Mouse (Mus musculus): ENCODE data around the gene Gramd1b.

Gene Gramd1b

DNA sequence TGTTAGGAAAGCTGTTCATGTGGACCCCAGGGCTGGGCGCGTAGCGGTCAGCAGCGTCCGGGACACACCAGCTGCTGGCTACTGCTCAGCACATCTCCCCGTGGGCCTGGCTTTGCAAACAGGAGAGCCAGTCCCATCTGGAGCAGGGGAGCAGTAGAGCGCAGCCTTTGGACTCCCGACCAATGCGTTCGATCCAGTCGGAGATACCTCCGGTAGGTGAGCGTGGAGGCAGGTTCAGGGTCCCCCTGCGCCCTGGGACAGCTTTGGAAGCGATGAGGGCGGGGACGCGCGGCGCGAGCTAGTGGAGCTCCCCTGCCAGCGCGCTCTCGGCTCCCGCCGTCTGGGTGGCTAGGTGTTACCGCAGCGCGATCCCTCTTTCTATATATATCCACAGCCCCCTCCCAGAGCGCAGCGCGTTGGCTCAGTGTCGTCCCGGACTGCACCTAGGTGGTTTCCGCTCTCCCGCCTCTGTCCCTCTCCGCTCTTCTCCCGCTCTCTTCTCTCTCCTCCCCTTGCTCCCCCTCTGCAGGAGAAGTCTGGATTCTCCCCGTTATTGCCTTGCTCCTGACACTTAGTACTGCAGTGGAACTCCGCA, at the start of gene Gramd1b:
Gene Gramd1b, minus strand, starts transcription at position 357 of the 595 bp plus-strand sequence.
- peak; percentile 21 for DNase-seq (ENCODE audit: low spot score)

DNA sequence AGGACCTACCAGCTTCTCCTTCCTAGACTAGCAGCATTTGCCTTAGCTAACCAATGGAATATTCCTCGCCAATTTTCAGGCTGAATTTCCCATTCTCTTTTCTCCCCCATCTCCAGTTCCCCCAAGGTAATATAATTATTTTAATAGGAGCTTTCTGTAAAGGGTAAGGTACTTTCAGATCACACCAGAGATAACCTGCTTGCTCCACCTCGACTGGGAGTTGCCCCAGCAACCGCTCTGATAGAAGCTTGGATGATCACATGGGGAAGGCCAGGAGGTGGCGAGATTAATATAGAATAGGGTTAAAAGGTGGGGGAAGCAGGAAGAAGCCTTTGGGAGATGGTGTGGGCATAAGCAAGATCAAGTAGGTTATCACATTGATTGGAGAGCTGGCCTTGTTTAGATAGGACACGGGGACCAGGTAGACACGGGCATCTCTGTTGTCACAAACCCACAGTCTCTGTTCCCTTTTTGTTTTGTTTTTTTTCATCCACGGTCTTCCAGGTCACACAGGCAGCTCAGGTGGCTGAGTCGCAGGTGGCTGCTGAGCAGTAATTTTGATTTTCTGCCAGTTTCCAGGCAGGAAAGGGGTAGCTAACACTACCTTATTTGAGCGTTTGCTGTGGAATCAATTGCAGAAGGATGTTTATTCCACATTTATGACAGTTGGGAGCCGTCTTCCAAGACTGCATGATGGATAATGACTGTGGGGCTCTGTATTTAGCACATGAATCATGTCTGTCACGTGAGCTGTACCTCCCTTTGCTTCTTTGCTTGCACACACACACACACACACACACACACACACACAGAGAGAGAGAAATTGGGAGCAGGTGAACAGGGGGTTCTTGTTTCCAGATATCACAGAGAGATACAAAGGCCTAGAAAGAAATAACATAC, 47.8 kb upstream of the Gramd1b start:
- no peak for DNase-seq (ENCODE audit: low spot score)

DNA sequence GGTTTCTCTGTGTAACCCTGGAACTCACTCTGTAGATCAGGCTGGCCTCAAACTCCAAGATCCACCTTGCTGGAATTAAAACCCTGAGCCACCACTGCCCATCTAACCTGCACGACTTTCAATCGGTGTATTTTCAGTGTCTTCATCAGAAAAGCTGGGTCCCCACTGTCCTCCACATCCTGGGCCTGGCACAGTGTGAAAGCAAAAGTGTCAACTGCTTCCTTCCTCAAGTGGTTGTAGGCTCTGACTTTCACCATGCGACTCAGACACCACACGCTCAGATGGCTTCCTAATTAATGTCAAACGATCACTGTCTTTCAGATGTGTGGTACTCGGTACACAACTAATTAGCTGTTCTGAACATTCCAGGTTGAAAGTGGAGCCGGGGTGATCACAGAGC, 45.9 kb upstream of the Gramd1b start:
- no peak for DNase-seq (ENCODE audit: low spot score)

DNA sequence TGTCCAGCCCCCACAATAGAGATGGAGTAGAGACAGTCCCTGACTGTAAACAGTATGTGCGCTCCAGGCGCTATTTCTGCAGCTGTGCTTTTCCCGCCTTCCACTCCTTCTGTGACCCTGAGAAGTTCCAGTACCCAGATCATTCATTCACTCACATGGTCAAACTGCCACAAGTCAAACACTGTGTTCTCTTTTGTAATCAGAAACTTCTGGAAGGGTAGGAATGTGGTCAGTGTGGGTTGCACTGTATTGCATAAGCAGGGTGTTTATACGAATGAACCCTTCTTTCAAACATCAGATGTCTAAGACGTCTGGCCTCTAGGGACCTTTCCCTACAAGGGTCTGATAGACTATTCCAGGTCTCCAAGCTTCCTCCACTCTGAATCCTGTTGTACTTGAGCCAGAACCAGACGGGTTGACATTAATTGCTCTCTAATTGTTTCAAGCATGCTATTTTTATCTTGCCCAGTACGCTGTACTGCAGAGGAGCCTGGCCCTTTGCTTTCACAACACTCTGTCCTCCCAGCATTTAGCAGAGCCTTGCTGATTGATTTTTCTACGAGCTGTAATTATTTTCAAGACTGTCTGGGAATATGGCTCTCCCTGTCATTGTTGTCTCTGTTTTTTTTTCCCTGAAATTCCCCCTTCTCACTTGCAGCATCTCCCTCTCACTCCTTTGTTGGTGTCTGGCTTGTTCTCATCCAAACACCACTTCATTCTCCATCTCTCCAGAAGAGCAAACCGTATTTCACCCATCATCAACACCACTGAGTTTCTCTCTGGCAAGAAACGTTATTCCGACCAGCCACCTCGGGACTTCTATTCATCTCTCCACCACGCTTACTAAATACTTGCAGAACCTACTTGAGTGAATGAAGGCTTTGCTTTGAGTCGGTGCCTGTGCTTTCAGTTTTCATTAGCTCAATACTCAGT, 44.1 kb upstream of the Gramd1b start:
- no peak for DNase-seq (ENCODE audit: low spot score)

DNA sequence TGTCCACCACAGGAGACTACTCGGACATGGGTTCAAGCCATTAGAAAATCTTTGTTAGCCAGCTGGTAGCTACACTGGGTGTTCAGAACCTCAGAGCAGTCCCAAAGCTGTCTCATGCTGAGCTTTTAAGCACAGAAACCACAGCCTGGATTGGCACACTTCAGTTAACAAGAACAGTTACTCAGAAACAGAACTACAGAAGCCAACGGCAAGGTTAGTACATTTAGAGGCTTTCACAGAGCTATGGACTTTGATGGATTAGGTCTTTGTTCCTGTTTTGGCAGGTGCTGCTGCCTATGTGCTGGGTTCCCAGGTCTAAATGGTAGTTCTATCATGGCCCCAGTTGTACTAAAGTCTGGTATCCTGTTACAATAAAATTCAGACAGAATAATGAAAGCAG, 40.1 kb upstream of the Gramd1b start:
- no peak for DNase-seq (ENCODE audit: low spot score)

DNA sequence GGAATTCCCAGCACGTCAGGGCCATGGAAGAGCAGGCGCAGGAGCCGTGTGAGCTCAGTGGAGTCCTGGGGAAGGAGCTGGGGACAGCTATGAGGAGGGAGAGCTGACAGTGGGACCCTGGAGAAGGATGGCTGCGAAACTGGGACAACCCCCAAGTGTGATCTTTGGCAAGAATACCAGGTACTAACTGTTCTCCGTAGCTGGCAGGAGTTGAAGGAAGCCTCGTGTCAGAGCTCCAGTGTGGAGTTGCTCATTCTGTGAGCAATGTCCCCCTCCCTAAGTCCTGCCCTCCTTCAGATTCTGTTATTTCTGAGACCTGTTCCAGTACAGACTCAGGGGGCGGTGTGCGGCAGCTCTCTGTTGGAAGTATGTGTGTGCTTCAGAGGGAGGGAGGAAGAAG, 36.9 kb upstream of the Gramd1b start:
- no peak for DNase-seq (ENCODE audit: low spot score)

DNA sequence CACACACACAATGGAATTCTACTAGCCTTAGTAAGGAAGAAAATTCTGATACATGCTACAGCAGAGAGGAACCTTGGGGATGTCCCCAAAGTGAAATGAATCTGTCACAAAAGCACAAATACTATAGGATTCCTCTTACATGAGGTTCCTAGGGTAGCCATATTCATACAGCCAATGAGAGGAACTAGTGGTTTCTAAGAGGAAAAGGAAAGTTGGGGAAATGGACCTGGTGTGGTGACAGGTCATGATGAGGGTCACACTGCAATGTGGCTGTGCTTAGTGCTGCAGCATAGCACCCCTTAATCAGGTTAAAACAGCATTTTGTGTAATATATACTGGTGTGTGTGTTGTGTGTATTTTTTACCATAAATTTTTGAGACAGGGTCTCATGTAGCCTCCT, 32.6 kb upstream of the Gramd1b start:
- no peak for DNase-seq (ENCODE audit: low spot score)

DNA sequence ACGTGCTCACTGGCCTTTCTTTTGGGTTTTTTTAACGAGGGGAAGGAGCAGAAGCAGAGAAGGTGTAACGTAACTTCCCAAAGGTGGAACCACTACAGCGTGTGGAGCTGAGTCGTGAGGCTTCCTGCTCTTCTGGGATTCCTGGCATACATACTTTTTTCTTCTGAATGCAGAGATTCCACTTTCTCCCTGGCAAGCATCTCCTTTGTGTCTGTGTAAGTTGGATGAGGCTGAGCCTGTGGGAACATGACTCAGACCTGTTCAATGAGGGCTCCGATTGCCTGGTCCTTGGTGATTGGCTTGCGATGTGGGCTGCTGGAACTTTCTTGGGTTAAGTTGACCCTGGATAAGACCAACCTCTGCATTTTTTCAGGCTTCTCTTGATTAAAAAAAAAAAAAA, 28.5 kb upstream of the Gramd1b start:
- DNase-seq (ENCODE audit: low spot score) = no peak

DNA sequence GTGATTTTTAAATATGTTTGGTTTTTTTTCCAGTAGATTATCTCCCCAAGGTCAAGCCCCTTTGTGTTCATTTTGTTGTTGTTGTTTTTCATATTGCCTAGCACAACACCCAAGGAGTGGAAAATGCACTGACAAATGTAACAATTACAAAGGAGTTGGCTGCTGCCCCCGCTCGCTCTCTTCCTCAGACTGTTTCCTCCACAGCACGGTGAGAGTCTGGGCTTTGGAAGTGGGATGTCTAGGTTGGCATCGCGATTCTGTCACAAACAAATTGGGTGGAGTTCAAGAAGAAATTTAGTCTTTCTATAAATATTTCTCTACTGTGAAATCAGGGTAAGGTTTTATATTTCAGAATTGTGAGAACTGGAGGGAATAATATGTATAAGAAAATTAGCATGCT, 26.6 kb upstream of the Gramd1b start:
- no peak for DNase-seq (ENCODE audit: low spot score)

DNA sequence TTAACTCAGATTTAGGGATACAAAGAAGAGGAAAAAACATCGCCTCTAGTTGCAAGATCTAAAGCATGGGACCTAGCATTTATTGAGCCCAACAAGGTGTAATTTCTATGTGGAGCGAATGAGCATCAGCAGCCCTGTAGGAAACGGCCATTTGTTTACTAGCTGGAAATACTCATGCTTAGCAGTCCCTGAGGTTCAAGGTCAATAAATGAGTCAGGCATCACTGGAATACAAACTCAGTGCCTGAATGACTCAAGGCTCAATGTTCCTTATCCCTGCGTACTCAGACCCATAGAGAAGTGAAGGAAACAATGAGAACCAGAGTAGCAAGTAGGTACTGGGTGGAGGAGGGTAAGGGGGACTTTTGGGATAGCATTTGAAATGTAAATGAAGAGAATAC, 25.2 kb upstream of the Gramd1b start:
- no peak for DNase-seq (ENCODE audit: low spot score)

DNA sequence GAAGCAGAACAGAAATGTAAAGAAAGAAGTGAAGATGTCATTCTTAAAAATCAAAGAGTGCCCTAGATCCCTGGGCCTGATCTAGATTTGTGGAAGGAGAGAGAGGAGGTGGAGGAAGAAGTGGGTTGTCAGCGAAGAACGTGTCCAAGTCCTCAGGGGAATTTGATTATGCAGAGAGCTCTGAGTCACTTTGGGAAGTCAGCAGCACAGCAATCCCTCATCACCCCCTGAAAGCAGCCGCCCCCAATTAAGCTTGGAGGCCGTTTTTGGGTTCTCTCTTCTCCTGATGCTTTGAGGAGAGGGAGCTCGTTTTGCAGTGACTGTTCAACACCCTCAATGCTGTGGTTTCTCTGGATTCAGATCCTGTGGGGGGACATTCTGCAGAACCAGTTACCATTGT, 24.1 kb upstream of the Gramd1b start:
- DNase-seq (ENCODE audit: low spot score) = no peak

DNA sequence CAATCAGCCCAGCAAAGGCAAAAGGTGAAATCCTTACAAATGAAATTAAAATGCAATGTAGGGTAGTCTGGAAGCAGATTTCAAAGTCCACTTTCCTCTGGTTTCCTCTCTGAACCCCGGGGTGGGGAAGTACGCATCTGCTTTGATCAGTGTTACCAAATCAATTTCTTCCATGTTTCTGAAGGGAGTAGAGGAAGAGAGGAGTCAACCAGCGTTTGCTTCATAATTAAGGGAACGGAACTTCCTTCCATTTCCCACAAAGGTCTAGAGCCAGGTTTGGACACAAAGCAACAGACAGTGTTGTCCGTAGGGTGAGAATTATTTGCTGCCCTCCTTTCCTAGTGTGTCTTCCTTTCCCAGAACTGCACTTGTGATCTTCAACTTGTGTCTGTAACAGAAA, 16.7 kb upstream of the Gramd1b start:
- no peak for DNase-seq (ENCODE audit: low spot score)

DNA sequence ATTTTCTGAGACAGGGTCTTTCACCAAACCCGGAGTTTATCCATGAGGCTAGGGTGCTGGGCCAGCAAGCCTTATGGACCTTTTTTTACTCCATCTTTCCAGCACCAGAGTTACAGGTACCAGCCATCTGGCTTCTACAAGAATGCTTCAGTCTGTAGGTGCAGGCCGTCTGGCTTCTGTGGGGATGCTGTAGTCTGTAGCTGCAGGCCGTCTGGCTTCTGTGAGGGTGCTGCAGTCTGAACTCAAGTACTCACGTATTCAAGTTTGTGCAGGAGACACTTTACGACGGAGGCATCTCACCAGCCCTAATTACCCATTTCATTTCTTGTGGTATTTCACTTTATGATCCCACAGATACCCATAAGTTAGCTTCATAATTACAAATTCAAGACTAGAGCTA, 14.0 kb upstream of the Gramd1b start:
- DNase-seq (ENCODE audit: low spot score) = no peak

DNA sequence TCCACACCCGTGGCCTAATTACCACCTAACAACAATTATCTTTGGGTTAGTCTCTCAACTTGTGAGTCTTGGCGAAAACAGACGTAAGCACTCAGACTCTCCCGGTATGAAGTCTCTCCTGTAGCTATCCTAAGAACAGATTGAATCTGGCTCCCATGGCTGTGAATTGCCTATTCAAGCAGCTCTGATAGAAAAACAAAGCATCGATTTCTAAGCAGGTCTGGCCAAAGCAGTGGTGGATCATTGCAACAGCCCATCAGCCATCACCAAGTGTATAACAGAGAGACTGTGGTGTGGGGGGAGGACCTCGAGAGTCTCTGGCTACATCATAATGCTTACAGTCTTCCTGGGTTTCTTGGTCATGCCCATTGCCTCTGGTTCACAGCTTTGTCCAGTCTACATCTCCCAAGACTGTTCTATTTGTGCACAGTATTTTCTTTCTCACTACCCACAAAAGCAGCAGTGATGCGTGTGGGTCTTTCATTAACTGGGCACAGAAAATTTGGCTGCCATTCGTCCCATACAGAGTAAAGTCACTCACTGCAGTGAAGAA, 8.5 kb upstream of the Gramd1b start:
- no peak for DNase-seq (ENCODE audit: low spot score)

DNA sequence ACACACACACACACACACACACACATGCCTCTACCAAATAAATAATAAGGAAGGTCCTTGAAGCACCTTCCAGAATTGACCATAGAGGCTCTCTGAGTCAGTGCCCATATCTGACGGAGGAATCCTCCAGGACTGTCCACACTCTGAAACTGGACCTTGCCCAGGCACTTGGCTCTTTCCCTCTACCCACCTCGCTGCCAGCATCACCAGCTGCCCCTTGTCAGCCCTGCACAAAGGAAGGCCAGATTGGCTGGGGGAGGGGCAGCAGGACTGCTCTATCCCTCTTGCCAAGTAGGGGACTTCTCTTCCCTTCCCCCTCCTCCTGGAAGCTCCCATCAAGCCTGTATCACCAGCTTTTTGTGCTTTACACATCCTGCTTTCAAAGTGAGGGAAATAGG, 6.5 kb upstream of the Gramd1b start:
- DNase-seq (ENCODE audit: low spot score) = peak; percentile 31

DNA sequence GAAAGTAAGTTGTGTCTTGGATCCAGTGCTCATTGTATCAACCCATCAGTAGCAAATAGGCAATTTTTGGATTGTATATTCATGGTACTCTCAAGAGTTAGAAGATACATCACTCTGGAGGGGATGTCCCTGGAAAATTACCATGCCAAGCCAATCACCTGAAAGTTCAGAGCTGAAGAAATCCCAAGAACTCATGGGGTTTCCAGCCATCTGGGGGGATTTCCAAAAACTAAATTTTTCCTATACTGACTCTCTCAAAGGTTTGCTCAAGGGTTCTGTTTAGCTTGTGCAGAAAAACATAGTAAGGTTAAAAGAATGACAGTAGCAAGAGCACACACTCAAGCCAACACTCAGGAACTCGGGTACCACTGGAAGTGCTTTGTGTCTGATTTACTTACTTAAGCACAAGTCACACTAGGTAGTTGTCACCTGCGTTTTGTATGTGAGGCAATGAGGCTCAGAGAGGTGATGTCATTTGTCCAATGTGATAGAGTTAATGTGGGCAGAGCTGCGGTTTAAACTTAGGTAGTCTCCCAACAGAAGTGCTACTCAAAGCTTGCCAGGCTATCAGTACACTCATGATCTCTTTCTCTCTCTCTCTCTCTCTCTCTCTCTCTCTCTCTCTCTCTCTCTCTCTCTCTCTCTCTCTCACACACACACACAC, 6.0 kb upstream of the Gramd1b start:
- DNase-seq (ENCODE audit: low spot score) = no peak

DNA sequence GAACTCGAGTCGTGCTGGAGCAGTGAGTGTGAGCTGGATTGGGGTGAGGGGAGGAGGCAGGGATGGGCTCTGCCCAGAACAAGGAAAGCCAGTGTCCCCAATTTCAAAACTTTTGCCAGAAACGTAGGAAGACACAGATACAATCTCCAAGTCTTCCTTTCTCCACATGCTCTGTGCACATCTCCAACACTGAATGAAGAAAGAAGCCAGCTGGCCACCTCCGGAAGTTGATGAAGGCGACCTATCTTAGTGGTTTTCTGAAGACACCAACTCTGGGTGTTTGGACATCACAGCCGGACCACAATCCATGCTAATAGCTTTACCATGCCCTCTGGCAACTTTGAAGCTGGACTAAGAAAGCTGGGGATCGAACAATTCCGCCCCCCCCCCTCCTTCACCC, 647 bp downstream of the Gramd1b start:
- DNase-seq (ENCODE audit: low spot score) = no peak

DNA sequence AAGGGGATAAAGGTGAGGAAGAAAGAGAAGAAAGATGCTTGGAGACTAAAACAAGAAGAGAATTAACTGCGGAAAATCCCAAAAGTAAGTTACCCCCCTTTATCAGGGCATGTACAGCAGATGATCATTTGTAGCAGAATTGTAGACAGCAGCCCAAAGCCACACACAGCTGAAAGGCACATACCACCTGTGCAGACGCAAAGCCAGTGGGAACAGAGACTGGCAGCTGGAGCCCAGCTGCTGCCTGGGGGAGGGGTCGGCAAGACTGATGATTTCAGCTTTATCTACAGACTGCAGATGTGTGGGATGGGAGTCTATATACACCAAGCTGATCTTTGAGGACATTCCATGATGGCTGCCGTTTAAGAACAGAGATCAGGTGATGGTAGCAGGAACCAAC, 2.5 kb downstream of the Gramd1b start:
- no peak for DNase-seq (ENCODE audit: low spot score)

DNA sequence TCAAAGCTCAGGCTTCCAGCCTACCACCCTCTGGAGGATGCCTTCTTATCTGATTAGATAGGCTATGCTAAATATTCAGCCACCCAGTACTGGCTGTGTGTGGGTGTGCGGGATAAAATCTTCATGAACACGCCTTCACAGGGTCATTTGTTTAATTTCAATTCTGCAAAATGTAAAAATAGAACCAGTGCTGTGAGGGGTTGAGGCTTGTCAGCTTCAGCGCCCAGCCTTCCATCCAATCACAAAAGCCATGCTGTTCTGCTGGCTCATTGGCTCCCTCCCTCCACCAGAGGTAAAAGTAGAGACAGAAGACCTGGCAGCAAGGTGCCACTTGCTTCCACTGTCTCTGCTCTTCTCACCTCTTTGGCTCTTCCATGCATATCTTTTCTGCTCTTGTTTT, 4.3 kb downstream of the Gramd1b start:
- no peak for DNase-seq (ENCODE audit: low spot score)

DNA sequence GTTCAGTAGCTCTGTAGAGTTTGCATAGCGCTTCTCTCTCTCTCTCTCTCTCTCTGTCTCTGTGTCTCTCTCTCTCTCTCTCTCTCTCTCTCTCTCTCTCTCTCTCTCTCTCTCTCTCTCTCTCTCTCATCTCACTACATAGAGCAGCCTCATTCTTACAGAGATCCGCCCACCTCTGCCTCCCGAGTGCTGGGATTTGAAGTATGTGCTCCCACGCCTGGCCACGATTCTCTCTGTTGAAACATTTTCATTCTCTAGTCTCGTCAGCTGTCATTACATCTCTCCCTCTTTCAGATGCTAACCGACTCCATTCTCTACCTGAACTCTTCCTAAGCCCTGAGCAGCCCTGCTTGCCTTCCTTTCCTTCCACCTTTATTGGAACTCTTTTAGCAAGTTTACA, 9.0 kb downstream of the Gramd1b start:
- DNase-seq (ENCODE audit: low spot score) = no peak

DNA sequence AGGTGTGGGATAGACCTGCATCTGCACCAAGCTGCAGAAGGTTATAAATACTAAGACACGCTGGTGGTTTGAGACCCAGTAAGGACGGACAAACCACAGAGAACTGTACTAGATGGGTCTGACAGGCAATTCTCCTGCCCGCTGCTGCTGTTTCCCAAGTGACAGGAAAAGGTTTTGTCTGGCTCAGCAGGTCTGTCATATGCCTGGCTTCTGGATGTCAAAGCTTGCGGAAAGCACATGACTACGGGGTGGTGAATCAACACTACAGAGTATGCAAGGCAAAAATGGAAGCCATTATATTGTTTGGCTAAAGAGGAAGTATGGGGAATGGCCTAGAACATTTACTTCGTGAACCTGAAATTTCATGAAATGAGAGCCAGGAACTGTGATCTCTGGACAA, 10.1 kb downstream of the Gramd1b start:
- DNase-seq (ENCODE audit: low spot score) = no peak

DNA sequence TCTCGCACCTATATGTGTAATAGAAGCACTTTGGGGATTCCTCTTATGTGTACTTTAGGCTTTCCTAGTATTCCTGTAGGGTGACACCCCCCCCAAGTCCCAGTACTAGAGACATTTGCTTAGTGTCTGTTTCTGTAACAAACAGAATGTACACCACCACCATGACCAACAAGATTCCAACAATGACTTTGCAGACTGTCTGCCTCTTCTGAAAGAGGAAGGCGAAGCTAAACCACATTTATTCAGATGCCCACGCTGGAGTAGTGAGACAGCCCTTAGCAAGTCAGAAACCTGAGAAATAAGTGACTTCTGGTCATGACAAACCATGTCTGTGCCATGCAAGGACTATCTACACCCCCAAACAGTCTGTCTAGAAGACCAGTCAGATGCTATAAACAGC, 11.9 kb downstream of the Gramd1b start:
- no peak for DNase-seq (ENCODE audit: low spot score)
